Mouse (Mus musculus) cortical plate, adult 2 months (tissue): ENCODE results near the gene Gna14.

Experiments used
- CTCF ChIP-seq: fragments of 200-500 bp; IDR thresholded peaks from 2 replicates; pipeline ENCODE4 v1.5.1; 2011; ENCODE audit warnings: mild to moderate bottlenecking, control low read depth, low read length; ENCODE audit not compliant: insufficient read depth; ENCODE audit errors: extremely low read depth
- POLR2A ChIP-seq: fragments of 200-500 bp; IDR thresholded peaks from 2 replicates; pipeline ENCODE4 v1.6.1; 2011; ENCODE audit warnings: mild to moderate bottlenecking, low read length, control low read depth; ENCODE audit not compliant: insufficient read depth; ENCODE audit errors: extremely low read depth

- TF ChIP-seq POLR2A (no peak), CTCF (no peak)
These were observed 92.8 kb downstream of the Gna14 start for GRCm38 (mm10) chr19:16528225-16528828.
